Mouse (Mus musculus): Measurements from ENCODE around the gene Cfap157.

GRCm38 (mm10) chr2:32739311-32739710 is 44.9 kb downstream of the Cfap157 start:
- TF ChIP-seq CTCF (IDR thresholded peaks at IDR 0.05; ENCODE audit: low read depth) (no peak), EP300 (IDR thresholded peaks at IDR 0.05; ENCODE audit: low read depth) (no peak)

All from liver, postnatal 0 days (tissue).